10 mouse cellular contexts compared by ENCODE assay signal in the genomic region with DNA sequence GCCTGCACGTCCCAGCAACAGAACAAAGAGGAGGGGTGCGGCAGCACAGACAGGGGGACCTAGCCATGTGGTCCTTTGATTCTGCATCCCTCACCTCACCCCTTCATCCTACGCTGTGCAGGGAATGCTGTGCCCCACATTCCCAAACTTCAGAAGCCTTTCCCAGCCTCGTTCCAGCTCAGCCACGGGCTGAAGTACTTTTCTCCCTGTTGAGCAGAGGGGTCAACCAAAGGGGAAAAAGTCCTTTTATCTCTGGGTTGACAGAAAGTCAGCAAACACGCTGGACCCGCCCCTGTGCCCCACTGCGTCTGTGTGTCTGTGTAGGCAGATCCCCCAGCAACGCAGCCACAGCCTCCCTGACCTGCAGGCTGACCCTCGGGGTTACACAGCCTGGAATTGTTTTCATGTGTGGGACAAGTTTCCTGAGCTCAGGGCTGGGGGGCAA. TPM values are rescaled to one million over a fixed set of nuclear protein-coding genes. Genes with fewer than 3 reads are reported as not detected.
DNase-seq lines count a peak whose midpoint lies in the region; ATAC-seq and TF ChIP-seq lines count a peak whose summit lies in the region.
"Had no signal": no experiment of that assay in that cellular context is flagged by ENCODE, and none has a peak within 500 bp of the region (broad histone marks: within the 10 kb centered on the region; RNA-seq: fewer than 3 reads in every experiment).

No protein-coding gene starts in this region.

- peak; percentile 53; the same call in 1 of the 2 replicates for ATAC-seq in heart, embryonic 11.5 days (replicated peaks; ENCODE audit: insufficient number of reproducible peaks, low FRiP score, low TSS enrichment)
- ATAC-seq in lung, embryonic 15.5 days (ENCODE audit: borderline replicate concordance, extremely low read depth, low FRiP score, low TSS enrichment), result no peak
- ATAC-seq in limb, embryonic 13.5 days (ENCODE audit: low FRiP score, low read depth), result no peak
- peak; percentile 44; the same call in 1 of the 2 replicates for ATAC-seq in stomach, embryonic 15.5 days (ENCODE audit: insufficient read depth, low FRiP score, low read depth)
- ATAC-seq: forebrain, postnatal 0 days had no signal

- intact Hi-C loops in heart, adult 2 months (cut with DNase I), result no loop called here

- H3K9ac ChIP-seq in heart, embryonic 11.5 days (ENCODE audit: low read depth, low read length), result peak overlapping the region; percentile 2; the same call in 1 of the 2 replicates
- H3K9ac ChIP-seq in heart, adult 2 months (ENCODE audit: low read depth, low read length), result no peak overlapping the region
- H3K9ac ChIP-seq in lung, embryonic 15.5 days, result no peak overlapping the region
- no peak overlapping the region for H3K9ac ChIP-seq in limb, embryonic 13.5 days
- H3K9ac ChIP-seq in stomach, embryonic 15.5 days, result no peak overlapping the region
- H3K9ac ChIP-seq: forebrain, postnatal 0 days had no signal

- no peaks in the 10 kb centered on the region for H3K36me3 ChIP-seq in heart, embryonic 11.5 days (ENCODE audit: control insufficient read depth, insufficient read depth, low read length)
- no peaks in the 10 kb centered on the region for H3K36me3 ChIP-seq in heart, adult 2 months (ENCODE audit: control insufficient read depth, insufficient read depth, low read length)
- no peaks in the 10 kb centered on the region for H3K36me3 ChIP-seq in lung, embryonic 15.5 days
- no peaks in the 10 kb centered on the region for H3K36me3 ChIP-seq in limb, embryonic 13.5 days
- no peaks in the 10 kb centered on the region for H3K36me3 ChIP-seq in stomach, embryonic 15.5 days

- WGBS in heart, embryonic 11.5 days (ENCODE audit: insufficient replicate concordance), result 4% methylated on average over 10 of the region's 10 CpGs
- WGBS in heart, adult 2 months, result 22% methylated on average over 10 of the region's 10 CpGs
- WGBS in lung, embryonic 15.5 days, result under 1% methylated on average over 10 of the region's 10 CpGs
- WGBS in limb, embryonic 13.5 days, result 8% methylated on average over 10 of the region's 10 CpGs
- 8% methylated on average over 10 of the region's 10 CpGs for WGBS in stomach, embryonic 15.5 days

- peaks cover 2% of the 10 kb centered on the region; the same call in 1 of the 2 replicates for H3K9me3 ChIP-seq in heart, embryonic 11.5 days (replicated peaks; ENCODE audit: control insufficient read depth, low read length)
- H3K9me3 ChIP-seq in lung, embryonic 15.5 days, result no peaks in the 10 kb centered on the region
- H3K9me3 ChIP-seq in limb, embryonic 13.5 days, result peaks cover 5% of the 10 kb centered on the region; the same call in 1 of the 2 replicates
- H3K9me3 ChIP-seq in stomach, embryonic 15.5 days, result no peaks in the 10 kb centered on the region

- peaks cover 45% of the 10 kb centered on the region for H3K4me1 ChIP-seq in heart, embryonic 11.5 days (ENCODE audit: control insufficient read depth, insufficient read depth, low read length)
- H3K4me1 ChIP-seq in heart, adult 2 months (ENCODE audit: control insufficient read depth, insufficient read depth, low read length), result no peaks in the 10 kb centered on the region
- peaks cover 17% of the 10 kb centered on the region for H3K4me1 ChIP-seq in lung, embryonic 15.5 days
- peaks cover 29% of the 10 kb centered on the region for H3K4me1 ChIP-seq in limb, embryonic 13.5 days
- H3K4me1 ChIP-seq in stomach, embryonic 15.5 days, result peaks cover 10% of the 10 kb centered on the region; the same call in 1 of the 2 replicates

- H3K27ac ChIP-seq in heart, embryonic 11.5 days (ENCODE audit: low read depth, low read length), result peak overlapping the region; percentile 74
- no peak overlapping the region for H3K27ac ChIP-seq in heart, adult 2 months
- no peak overlapping the region; the same call in 1 of the 2 replicates for H3K27ac ChIP-seq in lung, embryonic 15.5 days
- peak overlapping the region; percentile 28; the same call in 1 of the 2 replicates for H3K27ac ChIP-seq in limb, embryonic 13.5 days
- no peak overlapping the region for H3K27ac ChIP-seq in stomach, embryonic 15.5 days

- DNase-seq in heart, adult 2 months, result no peak
- no peak for DNase-seq in lung, adult 18-20 months
- no peak for DNase-seq in layer of hippocampus, adult 8-10 months (ENCODE audit: low spot score in 2 of 2)
- no peak for DNase-seq in adrenal gland, postnatal 10 days
- DNase-seq: cerebellum, adult 2 months; forebrain, postnatal 0 days had no signal

- no peak overlapping the region for H3K4me3 ChIP-seq in heart, embryonic 11.5 days (ENCODE audit: low read depth, low read length)
- no peak overlapping the region for H3K4me3 ChIP-seq in heart, adult 2 months
- no peak overlapping the region for H3K4me3 ChIP-seq in lung, embryonic 15.5 days
- no peak overlapping the region for H3K4me3 ChIP-seq in limb, embryonic 13.5 days
- no peak overlapping the region for H3K4me3 ChIP-seq in stomach, embryonic 15.5 days (replicated peaks)

- peak overlapping the region; percentile 41 for H3K4me2 ChIP-seq in heart, embryonic 11.5 days
- peak overlapping the region; percentile 21 for H3K4me2 ChIP-seq in lung, embryonic 15.5 days
- peak overlapping the region; percentile 11; the same call in 1 of the 2 replicates for H3K4me2 ChIP-seq in limb, embryonic 13.5 days (replicated peaks)
- 0 out of 2 replicates have a peak overlapping the region, but pooled peaks have one; percentile 11 for H3K4me2 ChIP-seq in stomach, embryonic 15.5 days

- no peak for TF ChIP-seq CTCF in heart, adult 2 months (IDR thresholded peaks at IDR 0.05)

- no peaks in the 10 kb centered on the region for H3K79me2 ChIP-seq in heart, adult 2 months (replicated peaks; ENCODE audit: control insufficient read depth, insufficient read depth, low read length)

- no peak for TF ChIP-seq EP300 in heart, adult 2 months (IDR thresholded peaks at IDR 0.05; ENCODE audit: insufficient read depth, low read depth, low read length)

- no peak for TF ChIP-seq POLR2A in heart, adult 2 months (IDR thresholded peaks at IDR 0.05; ENCODE audit: insufficient read depth, low read depth, low read length)

- H3K27me3 ChIP-seq in heart, embryonic 11.5 days (ENCODE audit: control insufficient read depth, insufficient read depth, low read length), result no peaks in the 10 kb centered on the region
- no peaks in the 10 kb centered on the region for H3K27me3 ChIP-seq in heart, adult 2 months (ENCODE audit: control insufficient read depth, insufficient read depth, low read length)
- H3K27me3 ChIP-seq in lung, embryonic 15.5 days, result no peaks in the 10 kb centered on the region
- no peaks in the 10 kb centered on the region for H3K27me3 ChIP-seq in limb, embryonic 13.5 days
- no peaks in the 10 kb centered on the region for H3K27me3 ChIP-seq in stomach, embryonic 15.5 days (replicated peaks)

RNA-seq across cellular contexts. Expression of gene Sdk2, which starts 18.9 kb away (rescaled TPM):
- 1.8 and 1.9 TPM in 2 replicates for polyA plus RNA-seq in heart, embryonic 11.5 days (2014; fragmentation: Nextera tagmentation; extraction: Ambion mirVana)
- total RNA-seq in heart, adult 2 months (2021), result 1 to 10 TPM; 1.5 to 1.9 TPM
- 0.41 and 0.49 TPM in 2 replicates for polyA plus RNA-seq in heart, adult 2 months (2012; rRNA removed)
- polyA plus RNA-seq in lung, embryonic 15.5 days (2015; fragmentation: Nextera tagmentation; extraction: Ambion mirVana), result 2.7 and 2.9 TPM in 2 replicates
- polyA plus RNA-seq in limb, embryonic 13.5 days (2015; fragmentation: Nextera tagmentation; extraction: Ambion mirVana), result 4.3 and 5.8 TPM in 2 replicates
- 3.0 and 3.2 TPM in 2 replicates for polyA plus RNA-seq in stomach, embryonic 15.5 days (2015; fragmentation: Nextera tagmentation; extraction: Ambion mirVana)
- total RNA-seq in layer of hippocampus, adult 8-10 months (2022), result 10 to 100 TPM; 16.1 to 22.7 (median 21.2) TPM
- 1 to 10 TPM; 4.9 to 5.4 TPM for total RNA-seq in adrenal gland, postnatal 10 days (2021)

Comparison
In these comparisons a context has a peak if more than half of its experiments do, and no peak if none do; other contexts are left out.
1. H3K27ac ChIP-seq: peak in heart, embryonic 11.5 days (single experiment) and limb, embryonic 13.5 days (single experiment); none in heart, adult 2 months (single experiment), lung, embryonic 15.5 days (single experiment) and stomach, embryonic 15.5 days (single experiment).
2. ATAC-seq: peak in heart, embryonic 11.5 days (single experiment) and stomach, embryonic 15.5 days (single experiment); none in lung, embryonic 15.5 days (single experiment) and limb, embryonic 13.5 days (single experiment).
3. Peak in every context shown above with its lines, with median percentiles within 50 percentile points of each other: H3K4me2 ChIP-seq.